Mouse (Mus musculus): ENCODE data around the gene Prkcb. TPM values are rescaled to one million over a fixed set of nuclear protein-coding genes. Genes with fewer than 3 reads are reported as not detected.

Prkcb gene
- polyA plus RNA-seq, 1 experiment from 2014 or later: 170 TPM

DNA sequence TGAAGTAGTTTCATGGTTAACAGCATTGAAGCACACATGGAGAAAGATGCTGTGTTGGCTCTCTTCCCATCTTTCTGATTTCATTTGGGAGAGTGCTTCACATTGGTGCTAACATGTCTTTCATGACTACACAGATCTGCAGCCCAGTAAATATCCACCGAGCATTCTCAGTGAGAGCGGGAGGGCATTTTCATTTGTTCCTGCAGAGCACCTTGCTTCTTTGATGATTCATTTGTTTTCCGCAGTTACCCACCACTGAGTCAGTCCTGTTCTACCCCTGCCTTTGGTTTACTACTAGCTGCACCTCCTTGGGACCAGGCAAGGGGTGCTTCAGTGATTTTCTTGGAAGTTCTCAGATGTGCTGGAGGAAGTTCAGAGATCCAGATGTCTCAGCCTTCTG lies 8.3 kb downstream of the Prkcb start:
- Histone ChIP-seq H3K4me2 (ENCODE audit: low read depth, low read length) (no peak overlapping the region), H3K4me3 (ENCODE audit: low read depth, low read length) (no peak overlapping the region), H3K27me3 (ENCODE audit: control insufficient read depth, insufficient read depth, low read length) (no peaks in the 10 kb centered on the region), H3K4me1 (ENCODE audit: control insufficient read depth, insufficient read depth, low read length) (no peaks in the 10 kb centered on the region), H3K27ac (ENCODE audit: low read depth, low read length) (no peak overlapping the region), H3K36me3 (ENCODE audit: control insufficient read depth, insufficient read depth, low read length) (no peaks in the 10 kb centered on the region), H3K9ac (replicated peaks; ENCODE audit: low read depth, low read length) (no peak overlapping the region), H3K9me3 (ENCODE audit: control insufficient read depth, low read length) (no peaks in the 10 kb centered on the region)
- 90% methylated on average over 3 of the region's 3 CpGs for WGBS
- no peak for ATAC-seq (ENCODE audit: low read depth)

DNA sequence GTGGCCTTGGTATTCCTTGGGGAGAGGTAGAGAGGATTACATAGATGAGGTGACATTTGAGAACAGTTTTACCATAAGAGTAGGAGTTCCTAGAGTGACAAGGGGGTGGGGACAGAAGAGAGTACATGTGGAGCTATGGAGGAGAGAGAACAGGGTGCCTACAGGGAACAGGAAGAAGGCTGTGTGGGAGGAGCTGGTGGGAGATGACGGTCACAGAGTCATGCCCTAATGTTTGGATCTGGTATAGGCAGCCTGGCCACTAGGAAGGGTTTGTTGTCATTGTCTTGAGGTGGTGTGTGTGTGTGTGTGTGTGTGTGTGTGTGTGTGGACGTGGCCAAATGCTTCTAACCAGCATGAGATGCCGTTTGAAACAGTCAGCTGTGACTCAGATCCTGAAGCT lies 9.1 kb downstream of the Prkcb start:
- no peaks in the 10 kb centered on the region for H3K9me3 ChIP-seq (ENCODE audit: control insufficient read depth, low read length)
- no peak overlapping the region for H3K27ac ChIP-seq (ENCODE audit: low read depth, low read length)
- H3K4me3 ChIP-seq (ENCODE audit: low read depth, low read length): no peak overlapping the region
- H3K4me1 ChIP-seq (ENCODE audit: control insufficient read depth, insufficient read depth, low read length): no peaks in the 10 kb centered on the region
- H3K9ac ChIP-seq (replicated peaks; ENCODE audit: low read depth, low read length): no peak overlapping the region
- H3K4me2 ChIP-seq (ENCODE audit: low read depth, low read length): no peak overlapping the region
- H3K27me3 ChIP-seq (ENCODE audit: control insufficient read depth, insufficient read depth, low read length): no peaks in the 10 kb centered on the region
- WGBS: 71% methylated on average over 3 of the region's 3 CpGs
- no peak for ATAC-seq (ENCODE audit: low read depth)
- H3K36me3 ChIP-seq (ENCODE audit: control insufficient read depth, insufficient read depth, low read length): no peaks in the 10 kb centered on the region

DNA sequence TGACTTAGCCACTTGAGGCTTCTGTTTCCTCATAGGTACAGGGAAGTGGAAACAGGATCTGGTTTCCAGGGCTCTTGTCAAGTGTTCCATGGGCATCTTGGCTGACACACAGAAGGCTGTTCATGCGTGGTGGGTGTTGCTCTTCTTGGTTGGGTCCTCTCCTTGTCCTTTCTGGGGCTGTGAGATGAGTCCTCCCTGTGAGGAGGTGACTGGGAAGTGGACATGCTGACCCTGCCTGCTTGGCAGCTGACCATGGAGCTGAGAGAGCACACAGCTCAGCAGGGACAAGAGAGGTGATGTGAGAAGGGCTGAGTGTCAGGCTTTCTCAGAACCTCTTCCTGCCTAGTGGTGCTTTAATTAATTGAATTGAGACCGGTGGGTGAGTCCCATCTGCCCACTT lies 10.2 kb downstream of the Prkcb start:
- H3K27me3 ChIP-seq (ENCODE audit: control insufficient read depth, insufficient read depth, low read length): no peaks in the 10 kb centered on the region
- no peak overlapping the region for H3K9ac ChIP-seq (replicated peaks; ENCODE audit: low read depth, low read length)
- H3K4me2 ChIP-seq (ENCODE audit: low read depth, low read length): no peak overlapping the region
- H3K27ac ChIP-seq (ENCODE audit: low read depth, low read length): no peak overlapping the region
- ATAC-seq (ENCODE audit: low read depth): no peak
- no peaks in the 10 kb centered on the region for H3K4me1 ChIP-seq (ENCODE audit: control insufficient read depth, insufficient read depth, low read length)
- WGBS: 84% methylated on average over 2 of the region's 2 CpGs
- no peak overlapping the region for H3K4me3 ChIP-seq (ENCODE audit: low read depth, low read length)
- no peaks in the 10 kb centered on the region for H3K36me3 ChIP-seq (ENCODE audit: control insufficient read depth, insufficient read depth, low read length)
- H3K9me3 ChIP-seq (ENCODE audit: control insufficient read depth, low read length): no peaks in the 10 kb centered on the region

DNA sequence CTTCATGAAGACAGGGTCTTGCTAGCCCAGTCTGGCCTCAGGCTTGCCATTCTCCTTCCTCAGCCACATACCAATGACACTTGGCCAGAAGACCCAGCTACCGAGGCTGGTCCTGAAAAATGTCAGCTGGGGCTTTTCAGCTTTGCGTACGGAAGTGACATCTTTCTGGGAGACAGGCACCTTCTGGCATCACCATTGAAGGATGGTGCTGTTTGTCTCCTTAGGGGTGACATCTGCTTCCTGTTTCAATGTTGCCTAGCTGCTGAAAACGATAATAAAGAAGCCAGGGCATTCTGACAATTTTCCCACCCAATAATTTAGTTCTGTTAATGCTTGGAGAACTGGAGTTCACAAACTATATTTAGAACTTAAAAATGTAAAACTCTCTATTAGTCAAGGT lies 12.0 kb downstream of the Prkcb start:
- no peaks in the 10 kb centered on the region for H3K9me3 ChIP-seq (ENCODE audit: control insufficient read depth, low read length)
- no peaks in the 10 kb centered on the region for H3K4me1 ChIP-seq (ENCODE audit: control insufficient read depth, insufficient read depth, low read length)
- no peak overlapping the region for H3K4me2 ChIP-seq (ENCODE audit: low read depth, low read length)
- no peaks in the 10 kb centered on the region for H3K36me3 ChIP-seq (ENCODE audit: control insufficient read depth, insufficient read depth, low read length)
- no peak overlapping the region for H3K27ac ChIP-seq (ENCODE audit: low read depth, low read length)
- WGBS: 82% methylated on average over 4 of the region's 4 CpGs
- no peak overlapping the region for H3K9ac ChIP-seq (replicated peaks; ENCODE audit: low read depth, low read length)
- H3K4me3 ChIP-seq (ENCODE audit: low read depth, low read length): no peak overlapping the region
- H3K27me3 ChIP-seq (ENCODE audit: control insufficient read depth, insufficient read depth, low read length): no peaks in the 10 kb centered on the region
- no peak for ATAC-seq (ENCODE audit: low read depth)

DNA sequence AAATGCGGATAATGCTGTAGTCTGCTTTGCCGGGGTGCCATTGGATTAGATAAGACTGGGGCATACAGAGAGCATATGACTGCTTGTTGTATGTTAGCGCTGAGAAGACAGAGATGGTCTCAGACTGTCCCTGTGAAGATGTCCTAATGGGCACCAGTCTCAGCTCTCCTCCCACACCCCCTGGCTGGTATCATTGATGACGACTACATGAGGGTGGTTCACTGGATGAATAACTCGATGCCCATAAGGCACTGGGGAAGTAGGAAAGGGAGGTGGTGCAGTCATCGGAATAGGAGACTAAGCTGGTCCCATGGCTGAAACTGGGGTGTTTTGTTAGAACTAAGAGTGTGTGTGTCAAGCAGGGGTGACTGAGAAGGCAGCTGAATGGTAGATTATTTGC lies 14.0 kb downstream of the Prkcb start:
- WGBS: 90% methylated on average over 6 of the region's 6 CpGs
- H3K27ac ChIP-seq (ENCODE audit: low read depth, low read length): no peak overlapping the region
- no peaks in the 10 kb centered on the region for H3K4me1 ChIP-seq (ENCODE audit: control insufficient read depth, insufficient read depth, low read length)
- no peaks in the 10 kb centered on the region for H3K9me3 ChIP-seq (ENCODE audit: control insufficient read depth, low read length)
- no peak overlapping the region for H3K9ac ChIP-seq (replicated peaks; ENCODE audit: low read depth, low read length)
- no peaks in the 10 kb centered on the region for H3K27me3 ChIP-seq (ENCODE audit: control insufficient read depth, insufficient read depth, low read length)
- no peak overlapping the region for H3K4me2 ChIP-seq (ENCODE audit: low read depth, low read length)
- ATAC-seq (ENCODE audit: low read depth): no peak
- H3K4me3 ChIP-seq (ENCODE audit: low read depth, low read length): no peak overlapping the region
- no peaks in the 10 kb centered on the region for H3K36me3 ChIP-seq (ENCODE audit: control insufficient read depth, insufficient read depth, low read length)

DNA sequence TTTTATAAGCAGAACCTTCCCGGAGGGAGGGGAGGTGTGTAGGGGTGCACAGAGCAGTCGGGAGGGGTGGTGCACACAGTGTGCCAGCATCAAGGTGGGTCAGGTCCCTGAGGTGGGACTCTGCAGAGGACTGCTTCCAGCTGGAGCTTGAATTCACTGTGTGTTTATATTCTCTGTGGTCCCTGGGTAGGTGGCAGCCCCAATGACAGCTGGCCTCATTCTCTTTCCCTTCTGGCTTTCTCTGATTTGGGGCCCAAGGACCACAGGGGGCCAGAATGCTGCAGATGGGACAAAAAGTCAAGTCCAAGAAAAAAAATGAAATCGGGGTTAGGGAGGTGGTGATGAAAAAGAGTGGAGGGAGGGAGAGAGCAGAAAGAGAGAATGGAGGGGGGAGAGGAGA lies 15.4 kb downstream of the Prkcb start:
- H3K27ac ChIP-seq (ENCODE audit: low read depth, low read length): no peak overlapping the region
- no peaks in the 10 kb centered on the region for H3K36me3 ChIP-seq (ENCODE audit: control insufficient read depth, insufficient read depth, low read length)
- no peak for ATAC-seq (ENCODE audit: low read depth)
- no peak overlapping the region for H3K4me3 ChIP-seq (ENCODE audit: low read depth, low read length)
- WGBS: 62% methylated on average over 3 of the region's 3 CpGs
- no peaks in the 10 kb centered on the region for H3K27me3 ChIP-seq (ENCODE audit: control insufficient read depth, insufficient read depth, low read length)
- H3K9me3 ChIP-seq (ENCODE audit: control insufficient read depth, low read length): no peaks in the 10 kb centered on the region
- H3K4me1 ChIP-seq (ENCODE audit: control insufficient read depth, insufficient read depth, low read length): no peaks in the 10 kb centered on the region
- H3K4me2 ChIP-seq (ENCODE audit: low read depth, low read length): no peak overlapping the region
- no peak overlapping the region for H3K9ac ChIP-seq (replicated peaks; ENCODE audit: low read depth, low read length)

DNA sequence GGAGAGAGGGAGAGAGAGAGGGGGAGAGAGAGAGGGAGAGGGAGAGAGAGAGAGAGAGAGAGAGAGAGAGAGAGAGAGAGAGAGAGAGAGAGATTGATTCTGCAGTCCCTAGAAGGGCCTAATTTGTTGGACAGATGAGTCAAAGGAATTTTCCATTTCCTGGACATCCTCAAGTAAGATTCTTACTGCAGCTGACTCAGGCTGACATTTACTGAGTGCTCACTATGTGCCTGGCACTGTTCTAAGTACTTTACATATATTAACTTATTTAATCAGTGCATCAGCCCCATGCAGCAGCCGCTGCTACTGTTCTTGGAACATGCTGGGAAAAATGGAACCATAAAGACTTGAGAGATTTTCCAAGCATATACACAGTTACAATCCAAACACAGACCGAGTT lies 16.0 kb downstream of the Prkcb start:
- Histone ChIP-seq H3K36me3 (ENCODE audit: control insufficient read depth, insufficient read depth, low read length) (no peaks in the 10 kb centered on the region), H3K27me3 (ENCODE audit: control insufficient read depth, insufficient read depth, low read length) (no peaks in the 10 kb centered on the region), H3K9ac (replicated peaks; ENCODE audit: low read depth, low read length) (no peak overlapping the region), H3K4me3 (ENCODE audit: low read depth, low read length) (no peak overlapping the region), H3K27ac (ENCODE audit: low read depth, low read length) (no peak overlapping the region), H3K4me2 (ENCODE audit: low read depth, low read length) (no peak overlapping the region), H3K9me3 (ENCODE audit: control insufficient read depth, low read length) (no peaks in the 10 kb centered on the region), H3K4me1 (ENCODE audit: control insufficient read depth, insufficient read depth, low read length) (no peaks in the 10 kb centered on the region)
- 85% methylated on average over 2 of the region's 2 CpGs for WGBS
- ATAC-seq (ENCODE audit: low read depth): no peak

DNA sequence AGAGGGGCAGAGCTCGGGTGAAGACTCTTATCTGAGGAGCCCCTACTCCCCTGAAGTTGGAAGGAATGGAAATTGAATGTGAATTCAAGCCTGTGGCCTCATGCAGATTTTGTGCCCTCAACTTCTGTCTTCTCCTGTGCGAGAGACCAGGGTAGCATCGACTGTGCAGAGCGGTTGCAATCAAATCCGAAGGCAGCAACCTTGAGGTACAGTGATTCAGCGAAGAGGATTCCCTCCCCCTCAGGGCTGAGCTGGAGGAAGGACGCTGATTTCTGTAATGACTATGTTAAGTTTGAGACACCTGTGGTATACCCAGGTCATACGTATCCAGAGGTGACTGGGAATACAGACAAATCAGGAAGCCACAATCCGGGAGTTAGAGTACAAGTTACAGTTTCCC lies 18.7 kb downstream of the Prkcb start:
- Histone ChIP-seq H3K4me2 (ENCODE audit: low read depth, low read length) (no peak overlapping the region), H3K4me3 (ENCODE audit: low read depth, low read length) (no peak overlapping the region), H3K9ac (replicated peaks; ENCODE audit: low read depth, low read length) (no peak overlapping the region), H3K27ac (ENCODE audit: low read depth, low read length) (no peak overlapping the region), H3K36me3 (ENCODE audit: control insufficient read depth, insufficient read depth, low read length) (no peaks in the 10 kb centered on the region), H3K4me1 (ENCODE audit: control insufficient read depth, insufficient read depth, low read length) (no peaks in the 10 kb centered on the region; the same call in 1 of the 2 replicates), H3K27me3 (ENCODE audit: control insufficient read depth, insufficient read depth, low read length) (no peaks in the 10 kb centered on the region), H3K9me3 (ENCODE audit: control insufficient read depth, low read length) (no peaks in the 10 kb centered on the region)
- ATAC-seq (ENCODE audit: low read depth): no peak
- 94% methylated on average over 9 of the region's 9 CpGs for WGBS

DNA sequence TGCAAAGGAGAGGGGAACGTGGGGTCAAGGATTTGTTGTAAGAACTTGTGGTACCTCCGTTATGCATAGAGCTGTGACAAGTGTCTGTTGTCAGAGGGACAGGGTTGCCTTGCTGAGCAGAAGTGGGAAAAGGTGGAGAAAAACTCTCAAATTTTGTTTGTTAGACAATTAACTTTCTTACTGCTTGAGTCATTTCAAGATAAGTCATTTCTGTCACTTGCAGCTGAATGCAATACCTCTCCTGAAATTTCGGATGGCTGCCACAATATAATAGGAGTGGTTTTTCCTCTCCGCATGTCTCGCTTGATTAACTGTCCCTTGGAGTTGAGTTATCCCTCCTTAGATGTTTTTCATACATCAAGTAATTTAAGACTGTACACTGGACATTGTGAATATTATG lies 20.1 kb downstream of the Prkcb start:
- WGBS: 92% methylated on average over 5 of the region's 5 CpGs
- ATAC-seq (ENCODE audit: low read depth): no peak

More for the DNA sequence above, 20.1 kb downstream of the Prkcb start:
- no peak overlapping the region for H3K9ac ChIP-seq (replicated peaks; ENCODE audit: low read depth, low read length)
- H3K27me3 ChIP-seq (ENCODE audit: control insufficient read depth, insufficient read depth, low read length): no peaks in the 10 kb centered on the region
- no peaks in the 10 kb centered on the region; the same call in 1 of the 2 replicates for H3K4me1 ChIP-seq (ENCODE audit: control insufficient read depth, insufficient read depth, low read length)
- H3K4me3 ChIP-seq (ENCODE audit: low read depth, low read length): no peak overlapping the region
- no peaks in the 10 kb centered on the region for H3K9me3 ChIP-seq (ENCODE audit: control insufficient read depth, low read length)
- no peak overlapping the region for H3K27ac ChIP-seq (ENCODE audit: low read depth, low read length)
- H3K36me3 ChIP-seq (ENCODE audit: control insufficient read depth, insufficient read depth, low read length): no peaks in the 10 kb centered on the region
- no peak overlapping the region for H3K4me2 ChIP-seq (ENCODE audit: low read depth, low read length)
